Mouse (Mus musculus): ENCODE measurements around the gene Megf8. TPM values are rescaled to one million over a fixed set of nuclear protein-coding genes. Genes with fewer than 3 reads are reported as not detected.

Gene Megf8
- polyA plus RNA-seq, 1 experiment = 40.0 TPM

GRCm38 (mm10) chr7:25406468-25406867 lies 89.5 kb downstream of the Megf8 start:
- DNase-seq (ENCODE audit: low read depth) = no peak

DNA sequence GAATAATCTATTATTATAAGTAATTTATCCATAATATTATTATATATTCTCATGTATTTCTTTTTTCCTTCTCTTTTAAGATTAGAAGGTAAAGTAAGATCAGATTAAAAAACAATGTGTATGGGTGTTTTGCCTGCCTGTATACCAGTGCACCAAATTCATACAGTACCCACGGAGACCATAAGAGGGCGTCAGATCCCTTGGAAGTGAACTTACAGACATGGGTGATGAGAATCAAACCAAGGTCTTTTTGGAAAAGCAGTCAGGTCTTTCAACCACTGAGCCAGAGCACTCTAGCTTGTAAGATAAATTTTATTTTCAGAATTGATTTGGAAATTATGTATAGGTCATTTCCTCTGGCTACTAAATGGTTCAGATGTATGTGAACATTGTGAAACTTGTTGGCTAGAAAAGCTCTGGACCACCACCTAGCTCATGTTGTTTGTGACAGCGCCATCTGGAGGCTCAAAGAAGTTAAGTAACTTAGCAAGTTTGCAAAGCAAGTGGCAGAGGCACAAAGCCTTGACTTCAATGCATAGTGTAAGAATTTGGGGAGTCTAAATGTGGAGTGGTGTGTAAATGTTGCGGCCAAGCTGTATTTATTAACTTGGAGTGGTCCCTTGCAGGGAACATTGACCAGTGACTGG lies 92.3 kb downstream of the Megf8 start:
- no peak for DNase-seq (ENCODE audit: low read depth)

GRCm38 (mm10) chr7:25410969-25411615 lies 94.1 kb downstream of the Megf8 start:
- DNase-seq (ENCODE audit: low read depth) = no peak

- no peak for DNase-seq (ENCODE audit: low read depth)
Measured at GRCm38 (mm10) chr7:25411861-25412260, 94.9 kb downstream of the Megf8 start.

DNA sequence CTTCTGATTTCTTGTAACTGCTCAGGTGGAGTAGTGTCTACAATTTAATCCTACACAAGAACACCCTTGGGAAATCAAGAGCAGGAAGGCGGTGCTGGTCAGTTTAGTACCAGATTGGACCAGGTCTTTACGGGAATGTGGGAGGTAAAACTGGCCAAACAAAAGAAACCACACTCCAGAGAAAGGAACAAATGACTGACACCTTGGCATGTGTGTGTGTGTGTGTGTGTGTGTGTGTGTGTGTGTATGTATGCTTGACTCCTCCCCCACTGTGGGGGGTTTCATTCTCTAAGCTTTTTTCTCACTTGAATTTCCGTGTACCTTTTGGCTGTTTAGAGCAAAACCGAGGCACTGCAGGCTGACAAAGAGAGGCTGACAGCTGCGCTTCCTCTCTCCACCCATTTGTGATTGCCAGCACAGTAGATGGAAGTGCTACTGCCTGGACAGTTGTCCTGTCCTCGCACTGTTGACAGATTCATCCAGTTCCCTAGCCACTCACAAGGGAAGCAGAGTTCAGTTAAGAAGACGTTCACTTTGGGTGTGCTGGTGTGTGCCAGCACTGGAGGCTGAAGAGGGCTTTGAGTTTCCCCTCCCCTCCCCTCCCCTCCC lies 96.0 kb downstream of the Megf8 start, which contains the start of gene Cxcl17:
Cxcl17 (minus strand) TSS at position 54 of the 609 bp plus-strand sequence.
- no peak for DNase-seq (ENCODE audit: low read depth)

Other genes starting within 250 kb of the Megf8 start
- gene Grik5, start 244.8 kb upstream of the Megf8 start, polyA plus RNA-seq (2012; rRNA removed) = 15.1 and 15.7 TPM in 2 replicates
- 15.9 and 21.7 TPM in 2 replicates for gene Zfp574, start 244.6 kb upstream of the Megf8 start, polyA plus RNA-seq (2012; rRNA removed)
- 1.1 and 1.2 TPM in 2 replicates for gene Pou2f2, start 137.4 kb upstream of the Megf8 start, polyA plus RNA-seq (2012; rRNA removed)
- 21.9 and 23.3 TPM in 2 replicates for gene Dedd2, start 96.5 kb upstream of the Megf8 start, polyA plus RNA-seq (2012; rRNA removed)
- gene Zfp526, start 95.7 kb upstream of the Megf8 start, polyA plus RNA-seq (2012; rRNA removed) = 10.1 and 10.3 TPM in 2 replicates
- 120 and 125 TPM in 2 replicates for gene Gsk3a, start 79.3 kb upstream of the Megf8 start, polyA plus RNA-seq (2012; rRNA removed)
- gene Erf, start 66.4 kb upstream of the Megf8 start, polyA plus RNA-seq (2012; rRNA removed) = 33.2 and 43.4 TPM in 2 replicates
- gene Cic, start 49.5 kb upstream of the Megf8 start, polyA plus RNA-seq (2012; rRNA removed) = 54.4 and 81.6 TPM in 2 replicates
- 74.1 and 84.0 TPM in 2 replicates for gene Pafah1b3, start 19.2 kb upstream of the Megf8 start, polyA plus RNA-seq (2012; rRNA removed)
- gene Prr19, start 15.8 kb upstream of the Megf8 start, polyA plus RNA-seq (2012; rRNA removed) = 0.19 and 0.30 TPM in 2 replicates
- not detected in 2 replicates for gene Tmem145, start 11.1 kb upstream of the Megf8 start, polyA plus RNA-seq (2012; rRNA removed)
- gene Cnfn, start 52.6 kb downstream of the Megf8 start, polyA plus RNA-seq (2012; rRNA removed) = not detected in 2 replicates
- 664 and 702 TPM in 2 replicates for gene Lipe, start 81.5 kb downstream of the Megf8 start, polyA plus RNA-seq (2012; rRNA removed)
- not detected in 2 replicates for gene Cxcl17, start 95.7 kb downstream of the Megf8 start, polyA plus RNA-seq (2012; rRNA removed)
- gene Ceacam1, start 160.4 kb downstream of the Megf8 start, polyA plus RNA-seq (2012; rRNA removed) = 7.4 and 8.9 TPM in 2 replicates
- gene Ceacam2, start 222.7 kb downstream of the Megf8 start, polyA plus RNA-seq (2012; rRNA removed) = 0.16 and 0.31 TPM in 2 replicates